Mouse (Mus musculus) E14TG2a.4 (cell line): Measurements from ENCODE around the gene P2ry13.

ENCODE experiments used
- CTCF ChIP-seq: conservative IDR thresholded peaks from 2 replicates; pipeline ENCODE4 v1.5.1; 2014; ENCODE audit warnings: low read length
- NANOG ChIP-seq: IDR thresholded peaks from 2 replicates; pipeline ENCODE4 v1.6.1; 2014; ENCODE audit warnings: borderline replicate concordance, low read length, mixed read lengths
- POU5F1 ChIP-seq: IDR thresholded peaks from 2 replicates; pipeline ENCODE4 v1.6.1; 2014; ENCODE audit warnings: low read length, borderline replicate concordance

GRCm38 (mm10) chr3:59248031-59248430 lies 37.3 kb upstream of the P2ry13 start:
- TF ChIP-seq CTCF (no peak), POU5F1 (no peak), NANOG (no peak)
